Comparison of ENCODE assay signal across 7 mouse cellular contexts in genomic region chr13:54322396-54323306, GRCm38 (mm10). TPM values are rescaled to one million over a fixed set of nuclear protein-coding genes. Genes with fewer than 3 reads are reported as not detected.
DNase-seq lines count a peak whose midpoint lies in the region; ATAC-seq and TF ChIP-seq lines count a peak whose summit lies in the region.

No protein-coding gene starts in this region.

- H3K27me3 ChIP-seq in megakaryocyte, embryonic 14.5 days (replicated peaks), result peaks cover 9% of the 10 kb centered on the region
- H3K27me3 ChIP-seq in embryonic facial prominence, embryonic 14.5 days (replicated peaks; ENCODE audit: control insufficient read depth, insufficient read depth, low read length), result no peaks in the 10 kb centered on the region
- no peaks in the 10 kb centered on the region for H3K27me3 ChIP-seq in hindbrain, postnatal 0 days (ENCODE audit: insufficient read depth, low read length)

- H3K9me3 ChIP-seq in megakaryocyte, embryonic 14.5 days, result no peaks in the 10 kb centered on the region
- H3K9me3 ChIP-seq in embryonic facial prominence, embryonic 14.5 days (ENCODE audit: control insufficient read depth, low read length), result no peaks in the 10 kb centered on the region
- H3K9me3 ChIP-seq in hindbrain, postnatal 0 days (ENCODE audit: low read length), result no peaks in the 10 kb centered on the region

- peaks cover 93% of the 10 kb centered on the region for H3K4me1 ChIP-seq in megakaryocyte, embryonic 14.5 days
- no peaks in the 10 kb centered on the region; the same call in 1 of the 2 replicates for H3K4me1 ChIP-seq in bone marrow, adult 2 months (ENCODE audit: control insufficient read depth, insufficient read depth, low read length)
- no peaks in the 10 kb centered on the region for H3K4me1 ChIP-seq in embryonic facial prominence, embryonic 14.5 days (ENCODE audit: control insufficient read depth, insufficient read depth, low read length)
- peaks cover 19% of the 10 kb centered on the region; the same call in 1 of the 2 replicates for H3K4me1 ChIP-seq in hindbrain, postnatal 0 days (ENCODE audit: insufficient read depth, low read length)

- TF ChIP-seq POLR2A in bone marrow, adult 2 months (IDR thresholded peaks at IDR 0.05; ENCODE audit: borderline replicate concordance, control insufficient read depth, low read depth, low read length), result no peak

- ATAC-seq in megakaryocyte, adult 5-6 weeks (ENCODE audit: poor library complexity, severe bottlenecking), result no peak
- ATAC-seq in embryonic facial prominence, embryonic 14.5 days (ENCODE audit: low read depth), result peak; percentile 61
- peak; percentile 21 for ATAC-seq in hindbrain, postnatal 0 days

- peak overlapping the region; percentile 81 for H3K4me3 ChIP-seq in megakaryocyte, embryonic 14.5 days (replicated peaks)
- H3K4me3 ChIP-seq in bone marrow, adult 2 months (replicated peaks; ENCODE audit: control insufficient read depth, low read depth, low read length), result no peak overlapping the region
- H3K4me3 ChIP-seq in embryonic facial prominence, embryonic 14.5 days (ENCODE audit: low read depth, low read length), result no peak overlapping the region
- H3K4me3 ChIP-seq in hindbrain, postnatal 0 days (ENCODE audit: low read length), result no peak overlapping the region

- no peak overlapping the region for H3K9ac ChIP-seq in embryonic facial prominence, embryonic 14.5 days (ENCODE audit: low read depth, low read length)
- H3K9ac ChIP-seq in hindbrain, postnatal 0 days (replicated peaks; ENCODE audit: low read length), result no peak overlapping the region

- WGBS in bone marrow, adult 2 months, result 44% methylated on average over 19 of the region's 19 CpGs
- WGBS in embryonic facial prominence, embryonic 14.5 days, result 39% methylated on average over 19 of the region's 19 CpGs
- WGBS in hindbrain, postnatal 0 days, result 22% methylated on average over 19 of the region's 19 CpGs

- TF ChIP-seq CTCF in bone marrow, adult 2 months (IDR thresholded peaks at IDR 0.05; ENCODE audit: control insufficient read depth, insufficient read depth, low read length), result peak; percentile 36; the same call in 1 of the 2 replicates
- TF ChIP-seq CTCF in hindbrain, postnatal 0 days (IDR thresholded peaks at IDR 0.05; ENCODE audit: low read depth), result peak; percentile 79

- H3K4me2 ChIP-seq in embryonic facial prominence, embryonic 14.5 days (ENCODE audit: low read depth, low read length), result no peak overlapping the region
- no peak overlapping the region for H3K4me2 ChIP-seq in hindbrain, postnatal 0 days (ENCODE audit: low read depth, low read length)

- no peaks in the 10 kb centered on the region for H3K36me3 ChIP-seq in megakaryocyte, embryonic 14.5 days (replicated peaks; ENCODE audit: low read length)
- no peaks in the 10 kb centered on the region for H3K36me3 ChIP-seq in embryonic facial prominence, embryonic 14.5 days (ENCODE audit: control insufficient read depth, insufficient read depth, low read length)
- H3K36me3 ChIP-seq in hindbrain, postnatal 0 days (ENCODE audit: insufficient read depth, low read length), result 0 out of 2 replicates have a peak, but pooled peaks cover 3% of the 10 kb centered on the region

- peak overlapping the region; percentile 9; the same call in 1 of the 2 replicates for H3K27ac ChIP-seq in bone marrow, adult 2 months (ENCODE audit: control insufficient read depth, insufficient read depth, low read depth, low read length, poor library complexity)
- H3K27ac ChIP-seq in embryonic facial prominence, embryonic 14.5 days (replicated peaks; ENCODE audit: low read depth, low read length), result peak overlapping the region; percentile 41
- H3K27ac ChIP-seq in hindbrain, postnatal 0 days, result peak overlapping the region; percentile 41; the same call in 1 of the 2 replicates

- peak; percentile 80 for DNase-seq in embryonic facial prominence, embryonic 14.5 days (ENCODE audit: low spot score)
- peak; percentile 81 for DNase-seq in hindbrain, postnatal 0 days (ENCODE audit: low spot score)
- peak; percentile 82 for DNase-seq in lung, postnatal 36 days
- peak; percentile 76 to 78 for DNase-seq in spleen, postnatal 36 days (ENCODE audit: low spot score in 2 of 2)

RNA-seq across cellular contexts. Expression of gene Cplx2, which starts 48.5 kb away (rescaled TPM):
- polyA plus RNA-seq in megakaryocyte, embryonic 14.5 days (2012; ENCODE audit: insufficient read depth, low replicate concordance), result 7.9 and 13.0 TPM in 2 replicates
- total RNA-seq in megakaryocyte, adult 5-6 weeks (2015), result 0.05 TPM in 1 of 2 replicates, not detected in the other
- total RNA-seq in megakaryocyte, adult 5-6 weeks (2017), result 0.04 TPM in 1 of 2 replicates, not detected in the other
- polyA plus RNA-seq in bone marrow, adult 2 months (2011; ENCODE audit: insufficient read depth, insufficient read length, low replicate concordance, missing spikeins), result 3.6 and 7.4 TPM in 2 replicates
- polyA plus RNA-seq in embryonic facial prominence, embryonic 14.5 days (2014; fragmentation: Nextera tagmentation; extraction: Ambion mirVana), result 7.0 and 9.6 TPM in 2 replicates
- 118 and 120 TPM in 2 replicates for total RNA-seq in hindbrain, postnatal 0 days (2014; rRNA removed)
- 46.2 and 47.4 TPM in 2 replicates for polyA plus RNA-seq in hindbrain, postnatal 0 days (2015; fragmentation: Nextera tagmentation; extraction: Ambion mirVana)
